Mouse (Mus musculus): ENCODE measurements around the gene Sorcs3. TPM values are rescaled to one million over a fixed set of nuclear protein-coding genes. Genes with fewer than 3 reads are reported as not detected.

Gene Sorcs3
- polyA plus RNA-seq, 1 experiment from 2014 or later: 0.99 TPM

- no peak for DNase-seq (ENCODE audit: low spot score)
- Histone ChIP-seq H3K4me1 (no peaks in the 10 kb centered on the region), H3K4me3 (no peak overlapping the region), H3K36me3 (no peaks in the 10 kb centered on the region), H3K27ac (replicated peaks) (no peak overlapping the region), H3K27me3 (ENCODE audit: low read depth, poor library complexity, severe bottlenecking) (no peaks in the 10 kb centered on the region), H3K9me3 (replicated peaks) (no peaks in the 10 kb centered on the region)
- WGBS: 83% methylated on average over 3 of the region's 3 CpGs
These were observed 285.3 kb downstream of the Sorcs3 start for GRCm38 (mm10) chr19:48491111-48491510.

- Histone ChIP-seq H3K36me3 (no peaks in the 10 kb centered on the region), H3K27ac (replicated peaks) (no peak overlapping the region), H3K4me1 (no peaks in the 10 kb centered on the region), H3K27me3 (ENCODE audit: low read depth, poor library complexity, severe bottlenecking) (no peaks in the 10 kb centered on the region), H3K4me3 (no peak overlapping the region), H3K9me3 (replicated peaks) (no peaks in the 10 kb centered on the region)
- 67% methylated on average over 2 of the region's 2 CpGs for WGBS
- no peak for DNase-seq (ENCODE audit: low spot score)
These were observed 298.2 kb downstream of the Sorcs3 start for GRCm38 (mm10) chr19:48503896-48504620.

GRCm38 (mm10) chr19:48523803-48524202 is 318.0 kb downstream of the Sorcs3 start:
- no peak overlapping the region for H3K4me3 ChIP-seq
- no peak for DNase-seq (ENCODE audit: low spot score)
- 95% methylated on average over 7 of the region's 7 CpGs for WGBS
- H3K27me3 ChIP-seq (ENCODE audit: low read depth, poor library complexity, severe bottlenecking): no peaks in the 10 kb centered on the region
- H3K4me1 ChIP-seq: no peaks in the 10 kb centered on the region
- no peaks in the 10 kb centered on the region for H3K36me3 ChIP-seq
- H3K9me3 ChIP-seq (replicated peaks): no peaks in the 10 kb centered on the region
- no peak overlapping the region for H3K27ac ChIP-seq (replicated peaks)

GRCm38 (mm10) chr19:48524527-48525214 is 318.8 kb downstream of the Sorcs3 start:
- H3K4me1 ChIP-seq: no peaks in the 10 kb centered on the region
- no peaks in the 10 kb centered on the region for H3K36me3 ChIP-seq
- 80% methylated on average over 9 of the region's 9 CpGs for WGBS
- H3K9me3 ChIP-seq (replicated peaks): no peaks in the 10 kb centered on the region
- H3K27me3 ChIP-seq (ENCODE audit: low read depth, poor library complexity, severe bottlenecking): no peaks in the 10 kb centered on the region
- H3K27ac ChIP-seq (replicated peaks): no peak overlapping the region
- no peak overlapping the region for H3K4me3 ChIP-seq
- no peak for DNase-seq (ENCODE audit: low spot score)

- H3K27me3 ChIP-seq (ENCODE audit: low read depth, poor library complexity, severe bottlenecking): no peaks in the 10 kb centered on the region
- no peak overlapping the region for H3K4me3 ChIP-seq
- no peak overlapping the region for H3K27ac ChIP-seq (replicated peaks)
- no peak for DNase-seq (ENCODE audit: low spot score)
- no peaks in the 10 kb centered on the region for H3K36me3 ChIP-seq
- no peaks in the 10 kb centered on the region for H3K4me1 ChIP-seq
- H3K9me3 ChIP-seq (replicated peaks): no peaks in the 10 kb centered on the region
- WGBS: 89% methylated on average over 4 of the region's 4 CpGs
These were observed 327.8 kb downstream of the Sorcs3 start for GRCm38 (mm10) chr19:48533582-48533981.

GRCm38 (mm10) chr19:48544294-48544693 is 338.5 kb downstream of the Sorcs3 start:
- Histone ChIP-seq H3K9me3 (replicated peaks) (peaks cover 7% of the 10 kb centered on the region; the same call in 1 of the 2 replicates), H3K4me3 (no peak overlapping the region), H3K4me1 (peaks cover 8% of the 10 kb centered on the region), H3K27ac (replicated peaks) (no peak overlapping the region), H3K36me3 (no peaks in the 10 kb centered on the region), H3K27me3 (ENCODE audit: low read depth, poor library complexity, severe bottlenecking) (no peaks in the 10 kb centered on the region)
- DNase-seq (ENCODE audit: low spot score): no peak

- Histone ChIP-seq H3K9me3 (replicated peaks) (peaks cover 7% of the 10 kb centered on the region; the same call in 1 of the 2 replicates), H3K27me3 (ENCODE audit: low read depth, poor library complexity, severe bottlenecking) (no peaks in the 10 kb centered on the region), H3K36me3 (no peaks in the 10 kb centered on the region), H3K27ac (replicated peaks) (no peak overlapping the region), H3K4me3 (no peak overlapping the region), H3K4me1 (peaks cover 8% of the 10 kb centered on the region)
- no peak for DNase-seq (ENCODE audit: low spot score)
- WGBS: 92% methylated on average over 7 of the region's 7 CpGs
These were observed 339.8 kb downstream of the Sorcs3 start for GRCm38 (mm10) chr19:48545421-48546132.

- peaks cover 7% of the 10 kb centered on the region; the same call in 1 of the 2 replicates for H3K9me3 ChIP-seq (replicated peaks)
- H3K4me1 ChIP-seq: peaks cover 8% of the 10 kb centered on the region
- no peak for DNase-seq (ENCODE audit: low spot score)
- H3K27ac ChIP-seq (replicated peaks): no peak overlapping the region
- 93% methylated on average over 2 of the region's 2 CpGs for WGBS
- no peaks in the 10 kb centered on the region for H3K36me3 ChIP-seq
- H3K27me3 ChIP-seq (ENCODE audit: low read depth, poor library complexity, severe bottlenecking): no peaks in the 10 kb centered on the region
- H3K4me3 ChIP-seq: no peak overlapping the region
These were observed 340.3 kb downstream of the Sorcs3 start for GRCm38 (mm10) chr19:48546133-48546448.

GRCm38 (mm10) chr19:48548143-48548881 is 342.5 kb downstream of the Sorcs3 start:
- peaks cover 7% of the 10 kb centered on the region; the same call in 1 of the 2 replicates for H3K9me3 ChIP-seq (replicated peaks)
- H3K4me3 ChIP-seq: no peak overlapping the region
- no peaks in the 10 kb centered on the region for H3K27me3 ChIP-seq (ENCODE audit: low read depth, poor library complexity, severe bottlenecking)
- H3K4me1 ChIP-seq: peaks cover 8% of the 10 kb centered on the region
- WGBS: 15% methylated on average over 9 of the region's 9 CpGs
- DNase-seq (ENCODE audit: low spot score): peak; percentile 17
- 0 out of 2 replicates have a peak overlapping the region, but pooled peaks have one; percentile 20 for H3K27ac ChIP-seq (replicated peaks)
- H3K36me3 ChIP-seq: no peaks in the 10 kb centered on the region

GRCm38 (mm10) chr19:48559432-48559831 is 353.6 kb downstream of the Sorcs3 start:
- DNase-seq (ENCODE audit: low spot score): no peak
- Histone ChIP-seq H3K9me3 (replicated peaks) (no peaks in the 10 kb centered on the region), H3K27ac (replicated peaks) (no peak overlapping the region), H3K27me3 (ENCODE audit: low read depth, poor library complexity, severe bottlenecking) (no peaks in the 10 kb centered on the region), H3K4me3 (no peak overlapping the region), H3K4me1 (no peaks in the 10 kb centered on the region), H3K36me3 (no peaks in the 10 kb centered on the region)
- WGBS: 78% methylated on average over 2 of the region's 2 CpGs

GRCm38 (mm10) chr19:48575736-48576135 is 369.9 kb downstream of the Sorcs3 start:
- H3K4me1 ChIP-seq: no peaks in the 10 kb centered on the region
- DNase-seq (ENCODE audit: low spot score): no peak
- no peak overlapping the region for H3K27ac ChIP-seq (replicated peaks)
- no peaks in the 10 kb centered on the region for H3K27me3 ChIP-seq (ENCODE audit: low read depth, poor library complexity, severe bottlenecking)
- no peaks in the 10 kb centered on the region for H3K9me3 ChIP-seq (replicated peaks)
- 63% methylated on average over 1 of the region's 1 CpGs for WGBS
- H3K36me3 ChIP-seq: no peaks in the 10 kb centered on the region
- H3K4me3 ChIP-seq: no peak overlapping the region

- no peaks in the 10 kb centered on the region for H3K9me3 ChIP-seq (replicated peaks)
- 86% methylated on average over 5 of the region's 5 CpGs for WGBS
- H3K36me3 ChIP-seq: no peaks in the 10 kb centered on the region
- H3K4me1 ChIP-seq: no peaks in the 10 kb centered on the region
- H3K27me3 ChIP-seq (ENCODE audit: low read depth, poor library complexity, severe bottlenecking): no peaks in the 10 kb centered on the region
- H3K4me3 ChIP-seq: no peak overlapping the region
- no peak for DNase-seq (ENCODE audit: low spot score)
- no peak overlapping the region for H3K27ac ChIP-seq (replicated peaks)
These were observed 371.3 kb downstream of the Sorcs3 start for GRCm38 (mm10) chr19:48577169-48577568.

All from midbrain, embryonic 10.5 days (tissue).